14 mouse cellular contexts compared by ENCODE assay signal in the genomic region with DNA sequence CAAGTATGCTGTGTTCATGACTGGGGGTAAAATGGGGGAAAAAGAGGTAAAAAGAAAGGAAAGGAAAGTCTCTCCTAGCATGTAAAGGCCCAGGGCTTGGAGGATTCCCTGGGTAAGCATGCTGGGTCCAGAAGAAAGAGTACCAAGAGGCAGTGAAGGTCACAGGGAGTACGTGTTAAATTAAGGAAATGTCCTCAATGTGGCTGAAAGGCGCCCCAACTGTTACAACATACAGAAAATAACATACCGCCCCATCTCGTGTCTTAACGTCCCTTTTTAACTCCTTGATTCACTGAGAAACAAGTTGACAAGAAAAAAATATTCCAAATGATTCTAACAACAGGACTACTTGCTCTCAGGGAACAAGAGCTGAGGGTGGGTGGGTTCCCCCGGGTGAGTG. TPM values are rescaled to one million over a fixed set of nuclear protein-coding genes. Genes with fewer than 3 reads are reported as not detected.
A peak's percentile ranks its signal among the peaks of the same experiment; 100 is the strongest.
DNase-seq lines count a peak whose midpoint lies in the region; ATAC-seq and TF ChIP-seq lines count a peak whose summit lies in the region.
"Had no signal": no experiment of that assay in that cellular context is flagged by ENCODE, and none has a peak within 500 bp of the region (broad histone marks: within the 10 kb centered on the region; RNA-seq: fewer than 3 reads in every experiment).

No protein-coding gene starts in this region.

- H3K4me3 ChIP-seq in heart, embryonic 14.5 days (ENCODE audit: control insufficient read depth in 1 of 2, insufficient read depth in 1 of 2, low read depth in 1 of 2, low read length in 2 of 2): no peak overlapping the region
- H3K4me3 ChIP-seq in lung, embryonic 14.5 days (ENCODE audit: low read depth, low read length): no peak overlapping the region
- H3K4me3 ChIP-seq in intestine, embryonic 16.5 days (ENCODE audit: low read length): no peak overlapping the region
- no peak overlapping the region for H3K4me3 ChIP-seq in stomach, embryonic 14.5 days (ENCODE audit: low read depth, low read length)
- H3K4me3 ChIP-seq in midbrain, embryonic 15.5 days: no peak overlapping the region
- H3K4me3 ChIP-seq: forebrain, embryonic 15.5 days had no signal

- 61% methylated on average over 6 of the region's 6 CpGs for WGBS in heart, embryonic 14.5 days
- 33% methylated on average over 6 of the region's 6 CpGs for WGBS in lung, embryonic 14.5 days
- 54% methylated on average over 6 of the region's 6 CpGs for WGBS in intestine, embryonic 16.5 days
- WGBS in stomach, embryonic 14.5 days: 51% methylated on average over 6 of the region's 6 CpGs
- WGBS in midbrain, embryonic 15.5 days: 84% methylated on average over 6 of the region's 6 CpGs

- H3K36me3 ChIP-seq in heart, embryonic 14.5 days (ENCODE audit: control insufficient read depth, insufficient read depth, low read length): peaks cover 27% of the 10 kb centered on the region
- H3K36me3 ChIP-seq in lung, embryonic 14.5 days (ENCODE audit: insufficient read depth): peaks cover 33% of the 10 kb centered on the region
- 0 out of 2 replicates have a peak, but pooled peaks cover 5% of the 10 kb centered on the region for H3K36me3 ChIP-seq in intestine, embryonic 16.5 days (ENCODE audit: control insufficient read depth, insufficient read depth, low read length)
- no peaks in the 10 kb centered on the region for H3K36me3 ChIP-seq in stomach, embryonic 14.5 days (ENCODE audit: control insufficient read depth, insufficient read depth, low read length)
- no peaks in the 10 kb centered on the region for H3K36me3 ChIP-seq in midbrain, embryonic 15.5 days (replicated peaks)
- H3K36me3 ChIP-seq: forebrain, embryonic 15.5 days; G1E had no signal

- no peak overlapping the region for H3K4me2 ChIP-seq in heart, embryonic 14.5 days (ENCODE audit: low read length)
- no peak overlapping the region for H3K4me2 ChIP-seq in lung, embryonic 14.5 days
- no peak overlapping the region for H3K4me2 ChIP-seq in intestine, embryonic 16.5 days (ENCODE audit: low read depth, low read length)
- no peak overlapping the region for H3K4me2 ChIP-seq in stomach, embryonic 14.5 days (replicated peaks; ENCODE audit: low read depth, low read length)
- no peak overlapping the region for H3K4me2 ChIP-seq in midbrain, embryonic 15.5 days
- H3K4me2 ChIP-seq: forebrain, embryonic 15.5 days had no signal

- TF ChIP-seq CTCF in lung, embryonic 14.5 days (IDR thresholded peaks at IDR 0.05; ENCODE audit: low read depth): no peak

- H3K4me1 ChIP-seq in heart, embryonic 14.5 days (ENCODE audit: control insufficient read depth in 2 of 2, insufficient read depth in 2 of 2, low read length in 2 of 2): peaks cover 68 to 91% of the 10 kb centered on the region in 2 experiments
- H3K4me1 ChIP-seq in lung, embryonic 14.5 days (ENCODE audit: insufficient read depth): peaks cover 45% of the 10 kb centered on the region
- peaks cover 57% of the 10 kb centered on the region for H3K4me1 ChIP-seq in intestine, embryonic 16.5 days (ENCODE audit: control insufficient read depth, insufficient read depth, low read length)
- peaks cover 41% of the 10 kb centered on the region for H3K4me1 ChIP-seq in stomach, embryonic 14.5 days (ENCODE audit: control insufficient read depth, insufficient read depth, low read length)
- H3K4me1 ChIP-seq in midbrain, embryonic 15.5 days: peaks cover 8% of the 10 kb centered on the region

- H3K27me3 ChIP-seq in heart, embryonic 14.5 days (ENCODE audit: control insufficient read depth, insufficient read depth, low read length): no peaks in the 10 kb centered on the region
- H3K27me3 ChIP-seq in lung, embryonic 14.5 days (ENCODE audit: insufficient read depth, low read length): no peaks in the 10 kb centered on the region
- no peaks in the 10 kb centered on the region for H3K27me3 ChIP-seq in intestine, embryonic 16.5 days (replicated peaks; ENCODE audit: control insufficient read depth, insufficient read depth, low read length)
- no peaks in the 10 kb centered on the region for H3K27me3 ChIP-seq in stomach, embryonic 14.5 days (ENCODE audit: control insufficient read depth, insufficient read depth, low read length)
- no peaks in the 10 kb centered on the region for H3K27me3 ChIP-seq in midbrain, embryonic 15.5 days (replicated peaks)
- H3K27me3 ChIP-seq: forebrain, embryonic 15.5 days had no signal

- DNase-seq in heart, adult 9 months (ENCODE audit: low spot score in 2 of 2): no peak
- no peak for DNase-seq in lung, embryonic 14.5 days
- DNase-seq in lung, postnatal 10 days: no peak
- no peak for DNase-seq in right cerebral cortex, postnatal 4 days
- DNase-seq: adrenal gland, postnatal 25 days; B cell, adult 2 months; cerebellum, postnatal 36 days; left cerebral cortex, postnatal 4 days had no signal

- no peaks in the 10 kb centered on the region for H3K9me3 ChIP-seq in heart, embryonic 14.5 days (ENCODE audit: control insufficient read depth, low read length)
- H3K9me3 ChIP-seq in lung, embryonic 14.5 days (ENCODE audit: low read depth, low read length): no peaks in the 10 kb centered on the region
- no peaks in the 10 kb centered on the region for H3K9me3 ChIP-seq in intestine, embryonic 16.5 days (ENCODE audit: control insufficient read depth, low read length)
- no peaks in the 10 kb centered on the region for H3K9me3 ChIP-seq in stomach, embryonic 14.5 days (ENCODE audit: control insufficient read depth, low read depth, low read length)
- no peaks in the 10 kb centered on the region for H3K9me3 ChIP-seq in midbrain, embryonic 15.5 days
- H3K9me3 ChIP-seq: forebrain, embryonic 15.5 days; G1E had no signal

- H3K27ac ChIP-seq in heart, embryonic 14.5 days (replicated peaks in 1 of 2; ENCODE audit: control insufficient read depth in 1 of 2, insufficient read depth in 1 of 2, low read depth in 2 of 2, low read length in 2 of 2): peak overlapping the region; percentile 21 to 55; a peak in 3 of 4 replicates
- peak overlapping the region; percentile 78; the same call in 1 of the 2 replicates for H3K27ac ChIP-seq in lung, embryonic 14.5 days (ENCODE audit: low read depth)
- peak overlapping the region; percentile 79 for H3K27ac ChIP-seq in intestine, embryonic 16.5 days (ENCODE audit: low read length)
- peak overlapping the region; percentile 61; the same call in 1 of the 2 replicates for H3K27ac ChIP-seq in stomach, embryonic 14.5 days (ENCODE audit: low read length)
- no peak overlapping the region for H3K27ac ChIP-seq in midbrain, embryonic 15.5 days
- H3K27ac ChIP-seq: forebrain, embryonic 15.5 days had no signal

- peak overlapping the region; percentile 9 for H3K9ac ChIP-seq in heart, embryonic 14.5 days (ENCODE audit: low read length)
- no peak overlapping the region for H3K9ac ChIP-seq in lung, embryonic 14.5 days
- peak overlapping the region; percentile 2 for H3K9ac ChIP-seq in intestine, embryonic 16.5 days (ENCODE audit: low read depth, low read length)
- no peak overlapping the region for H3K9ac ChIP-seq in stomach, embryonic 14.5 days (replicated peaks; ENCODE audit: low read depth, low read length)
- H3K9ac ChIP-seq in midbrain, embryonic 15.5 days: no peak overlapping the region
- H3K9ac ChIP-seq: forebrain, embryonic 15.5 days had no signal

- no peak for ATAC-seq in heart, embryonic 14.5 days (ENCODE audit: insufficient number of reproducible peaks, insufficient read depth, low FRiP score, low read depth)
- ATAC-seq in lung, embryonic 14.5 days (ENCODE audit: insufficient read depth): no peak
- ATAC-seq in intestine, embryonic 16.5 days: no peak
- no peak for ATAC-seq in stomach, embryonic 14.5 days (ENCODE audit: insufficient number of reproducible peaks, insufficient read depth, low FRiP score, low read depth)
- no peak for ATAC-seq in midbrain, embryonic 15.5 days (replicated peaks)
- ATAC-seq: forebrain, embryonic 15.5 days had no signal

RNA-seq across cellular contexts. Expression of a gene that starts 36.7 kb away (rescaled TPM):
- 18.7 and 30.8 TPM in 2 replicates for polyA plus RNA-seq in heart, embryonic 14.5 days (2014; fragmentation: Nextera tagmentation; extraction: Ambion mirVana)
- 13.6 and 15.3 TPM in 2 replicates for polyA plus RNA-seq in lung, embryonic 14.5 days (2014; fragmentation: Nextera tagmentation; extraction: Ambion mirVana)
- 3.9 and 8.1 TPM in 2 replicates for polyA plus RNA-seq in intestine, embryonic 16.5 days (2015; fragmentation: Nextera tagmentation; extraction: Ambion mirVana)
- 7.5 and 9.7 TPM in 2 replicates for polyA plus RNA-seq in stomach, embryonic 14.5 days (2014; fragmentation: Nextera tagmentation; extraction: Ambion mirVana)
- 1.5 and 1.9 TPM in 2 replicates for polyA plus RNA-seq in midbrain, embryonic 15.5 days (2015; fragmentation: Nextera tagmentation; extraction: Ambion mirVana)

Comparison
In these comparisons a context has a peak if more than half of its experiments do, and no peak if none do; other contexts are left out.
1. H3K9ac ChIP-seq: peak in heart, embryonic 14.5 days (single experiment) and intestine, embryonic 16.5 days (single experiment); none in lung, embryonic 14.5 days (single experiment), stomach, embryonic 14.5 days (single experiment) and midbrain, embryonic 15.5 days (single experiment).